Mouse (Mus musculus) inflammation-experienced regulatory T-cells, adult 6 months (primary cell): ENCODE measurements around the gene Flt3. TPM values are rescaled to one million over a fixed set of nuclear protein-coding genes. Genes with fewer than 3 reads are reported as not detected.

Experiments used
- ATAC-seq: one replicate; pipeline ENCODE4 v1.8.0; 2017
- polyA plus RNA-seq, 3 experiments: library from polyadenylated mRNA; unstranded; fragments of 100-300 nt; shearing (Covaris generic); gene quantifications; one replicate each; pipeline ENCODE4 v1.2.1; 2017

Gene Flt3
- under 1 TPM in 1 of 3 experiments, not detected in 2; 0.38 TPM for polyA plus RNA-seq

GRCm38 (mm10) chr5:147399843-147400504 lies at the start of gene Flt3:
Flt3 (minus strand) TSS chr5:147400489.
- no peak for ATAC-seq

GRCm38 (mm10) chr5:147448933-147449332 lies 48.6 kb upstream of the Flt3 start:
- peak; percentile 74 for ATAC-seq

- ATAC-seq: peak; percentile 75
Observed at GRCm38 (mm10) chr5:147448526-147448925, 48.2 kb upstream of the Flt3 start.

- ATAC-seq: no peak
Observed at GRCm38 (mm10) chr5:147445252-147445651, 45.0 kb upstream of the Flt3 start.

GRCm38 (mm10) chr5:147444757-147445156 lies 44.5 kb upstream of the Flt3 start:
- ATAC-seq: no peak

GRCm38 (mm10) chr5:147444298-147444697 lies 44.0 kb upstream of the Flt3 start:
- ATAC-seq: no peak

GRCm38 (mm10) chr5:147442741-147443140 lies 42.5 kb upstream of the Flt3 start:
- no peak for ATAC-seq

- no peak for ATAC-seq
Observed at GRCm38 (mm10) chr5:147441979-147442378, 41.7 kb upstream of the Flt3 start.

- ATAC-seq: no peak
Observed at GRCm38 (mm10) chr5:147440996-147441507, 40.8 kb upstream of the Flt3 start.

- no peak for ATAC-seq
Observed at GRCm38 (mm10) chr5:147436491-147436890, 36.2 kb upstream of the Flt3 start.

GRCm38 (mm10) chr5:147435751-147436150 lies 35.5 kb upstream of the Flt3 start:
- no peak for ATAC-seq

- ATAC-seq: peak; percentile 13
Observed at GRCm38 (mm10) chr5:147435224-147435623, 34.9 kb upstream of the Flt3 start.

- ATAC-seq: no peak
Observed at GRCm38 (mm10) chr5:147432927-147433326, 32.6 kb upstream of the Flt3 start.

GRCm38 (mm10) chr5:147430936-147431839 lies 30.9 kb upstream of the Flt3 start:
- ATAC-seq: peak; percentile 57

GRCm38 (mm10) chr5:147430361-147430935 lies 30.2 kb upstream of the Flt3 start:
- ATAC-seq: peak; percentile 30

GRCm38 (mm10) chr5:147429535-147430305 lies 29.4 kb upstream of the Flt3 start, which contains the start of gene Pan3:
Pan3 (plus strand) TSS chr5:147430161.
- ATAC-seq: peak; percentile 68

GRCm38 (mm10) chr5:147426048-147426805 lies 25.9 kb upstream of the Flt3 start:
- no peak for ATAC-seq

GRCm38 (mm10) chr5:147423612-147424011 lies 23.3 kb upstream of the Flt3 start:
- no peak for ATAC-seq

- peak; percentile 89 for ATAC-seq
Observed at GRCm38 (mm10) chr5:147418394-147419121, 18.3 kb upstream of the Flt3 start.

GRCm38 (mm10) chr5:147417986-147418385 lies 17.7 kb upstream of the Flt3 start:
- ATAC-seq: no peak

- no peak for ATAC-seq
Observed at GRCm38 (mm10) chr5:147410585-147410984, 10.3 kb upstream of the Flt3 start.
